Mouse (Mus musculus) limb, embryonic 14.5 days (tissue): Measurements from ENCODE around the gene Elf4. TPM values are rescaled to one million over a fixed set of nuclear protein-coding genes. Genes with fewer than 3 reads are reported as not detected.

Experiments used
- ATAC-seq: fragments of 200-750 bp; cut with Nextera tagmentation; 2 replicates; pipeline ENCODE4 v1.8.0; 2017; ENCODE audit warnings: low read depth, moderate number of reproducible peaks, moderate TSS enrichment; ENCODE audit not compliant: low FRiP score
- DNase-seq: peaks from one replicate; pipeline ENCODE4 v3.0.0-alpha.2; 2015; ENCODE audit warnings: low spot score
- H3K27ac ChIP-seq: fragments of 300-500 bp; sonication (generic); replicated peaks from 2 replicates; pipeline ENCODE4 v1.5.1; 2014; ENCODE audit warnings: low read depth, mild to moderate bottlenecking, low read length, moderate library complexity, mixed read lengths
- H3K27me3 ChIP-seq: fragments of 300-500 bp; sonication (generic); 2 replicates; pipeline ENCODE4 v1.6.1; 2014; ENCODE audit warnings: low read length, mixed read lengths; ENCODE audit not compliant: control insufficient read depth, insufficient read depth
- H3K36me3 ChIP-seq: fragments of 300-500 bp; sonication (generic); 2 replicates; pipeline ENCODE4 v1.6.1; 2014; ENCODE audit warnings: mild to moderate bottlenecking, low read length, moderate library complexity, mixed read lengths; ENCODE audit not compliant: control insufficient read depth, insufficient read depth
- H3K4me1 ChIP-seq: fragments of 300-500 bp; sonication (generic); 2 replicates; pipeline ENCODE4 v1.6.1; 2014; ENCODE audit warnings: antibody characterized with exemption, low read length, mixed read lengths; ENCODE audit not compliant: control insufficient read depth, insufficient read depth
- H3K4me2 ChIP-seq: fragments of 300-500 bp; sonication (generic); replicated peaks from 2 replicates; pipeline ENCODE4 v1.6.1; 2014; ENCODE audit warnings: low read depth, mild to moderate bottlenecking, low read length, moderate library complexity; ENCODE audit not compliant: severe bottlenecking
- H3K4me3 ChIP-seq: fragments of 300-500 bp; sonication (generic); replicated peaks from 2 replicates; pipeline ENCODE4 v1.5.1; 2014; ENCODE audit warnings: low read length
- H3K9ac ChIP-seq: fragments of 300-500 bp; sonication (generic); 2 replicates; pipeline ENCODE4 v1.6.1; 2014; ENCODE audit warnings: mild to moderate bottlenecking, low read depth, low read length, moderate library complexity; ENCODE audit not compliant: severe bottlenecking
- H3K9me3 ChIP-seq: fragments of 300-500 bp; sonication (generic); 2 replicates; pipeline ENCODE4 v1.6.1; 2016; ENCODE audit warnings: low read length; ENCODE audit not compliant: control insufficient read depth
- POLR2A ChIP-seq: fragments of 200-500 bp; IDR thresholded peaks from 2 replicates; pipeline ENCODE4 v1.8.0; 2012; ENCODE audit warnings: inconsistent platforms, mild to moderate bottlenecking, moderate library complexity, borderline replicate concordance; ENCODE audit not compliant: insufficient read depth, insufficient read length; ENCODE audit errors: extremely low read depth
- WGBS: fragments of 180-500 bp; shearing (Covaris S2); extraction: QIAGEN DNeasy Blood & Tissue Kit; methylation state at CpG from one replicate; pipeline ENCODE4 v1.1.7; 2014; 5-methylcytosine and 5-hydroxymethylcytosine counted together
- polyA plus RNA-seq, 2 experiments: library from polyadenylated mRNA; depleted of rRNA in 1 of 2; stranded (reverse) in 1 of 2; unstranded in 1 of 2; fragments of >200 nt; fragmentation: Nextera tagmentation in 1 of 2; extraction: Ambion mirVana in 1 of 2; gene quantifications; 2 replicates each; pipeline versions ENCODE4 v1.2.1 to v1.2.3; 2012 to 2014

Gene Elf4
- polyA plus RNA-seq, 2 experiments = 11.1 to 24.3 TPM

GRCm38 (mm10) chrX:48432599-48433526 is 30.1 kb downstream of the Elf4 start:
- no peak for TF ChIP-seq POLR2A
- WGBS = 60% methylated on average over 14 of the region's 15 CpGs
- no peaks in the 10 kb centered on the region for H3K4me1 ChIP-seq

GRCm38 (mm10) chrX:48429538-48429937 is 33.4 kb downstream of the Elf4 start:
- TF ChIP-seq POLR2A = no peak

More at GRCm38 (mm10) chrX:48432599-48433526, 30.1 kb downstream of the Elf4 start:
- DNase-seq = no peak
- Histone ChIP-seq H3K27ac (no peak overlapping the region), H3K4me2 (no peak overlapping the region), H3K4me3 (no peak overlapping the region), H3K36me3 (no peaks in the 10 kb centered on the region), H3K9me3 (no peaks in the 10 kb centered on the region), H3K27me3 (no peaks in the 10 kb centered on the region), H3K9ac (no peak overlapping the region)
- no peak for ATAC-seq

GRCm38 (mm10) chrX:48429100-48429499 is 33.8 kb downstream of the Elf4 start:
- Histone ChIP-seq H3K4me3 (no peak overlapping the region), H3K4me1 (no peaks in the 10 kb centered on the region), H3K36me3 (no peaks in the 10 kb centered on the region), H3K27me3 (no peaks in the 10 kb centered on the region), H3K27ac (no peak overlapping the region), H3K9ac (no peak overlapping the region), H3K4me2 (no peak overlapping the region), H3K9me3 (no peaks in the 10 kb centered on the region)
- no peak for ATAC-seq
- TF ChIP-seq POLR2A = no peak
- DNase-seq = no peak

More at GRCm38 (mm10) chrX:48429538-48429937, 33.4 kb downstream of the Elf4 start:
- no peaks in the 10 kb centered on the region for H3K9me3 ChIP-seq
- DNase-seq (no peak), ATAC-seq (no peak)
- no peaks in the 10 kb centered on the region for H3K36me3 ChIP-seq
- no peak overlapping the region for H3K9ac ChIP-seq
- H3K27me3 ChIP-seq = no peaks in the 10 kb centered on the region
- H3K4me1 ChIP-seq = no peaks in the 10 kb centered on the region
- H3K27ac ChIP-seq = no peak overlapping the region
- 39% methylated on average over 6 of the region's 6 CpGs for WGBS
- H3K4me2 ChIP-seq = no peak overlapping the region
- H3K4me3 ChIP-seq = no peak overlapping the region

- ATAC-seq (no peak), DNase-seq (no peak)
- TF ChIP-seq POLR2A = no peak
- H3K36me3 ChIP-seq = no peaks in the 10 kb centered on the region
- H3K4me1 ChIP-seq = no peaks in the 10 kb centered on the region
- no peak overlapping the region for H3K9ac ChIP-seq
- H3K27ac ChIP-seq = no peak overlapping the region
- no peak overlapping the region for H3K4me2 ChIP-seq
- no peak overlapping the region for H3K4me3 ChIP-seq
- no peaks in the 10 kb centered on the region for H3K27me3 ChIP-seq
- no peaks in the 10 kb centered on the region for H3K9me3 ChIP-seq
- 84% methylated on average over 8 of the region's 8 CpGs for WGBS
Observed at GRCm38 (mm10) chrX:48428642-48429041, 34.3 kb downstream of the Elf4 start.

GRCm38 (mm10) chrX:48428241-48428640 is 34.7 kb downstream of the Elf4 start:
- WGBS = 72% methylated on average over 6 of the region's 6 CpGs
- TF ChIP-seq POLR2A = no peak
- no peaks in the 10 kb centered on the region for H3K36me3 ChIP-seq
- no peaks in the 10 kb centered on the region for H3K9me3 ChIP-seq
- H3K27ac ChIP-seq = no peak overlapping the region
- no peak overlapping the region for H3K4me3 ChIP-seq
- H3K27me3 ChIP-seq = no peaks in the 10 kb centered on the region
- ATAC-seq (no peak), DNase-seq (no peak)
- no peak overlapping the region for H3K9ac ChIP-seq
- no peaks in the 10 kb centered on the region for H3K4me1 ChIP-seq
- H3K4me2 ChIP-seq = no peak overlapping the region

- no peak overlapping the region for H3K9ac ChIP-seq
- no peak for TF ChIP-seq POLR2A
- ATAC-seq (no peak), DNase-seq (no peak)
- no peak overlapping the region for H3K4me3 ChIP-seq
- H3K36me3 ChIP-seq = no peaks in the 10 kb centered on the region
- H3K4me1 ChIP-seq = no peaks in the 10 kb centered on the region
- WGBS = 62% methylated on average over 7 of the region's 7 CpGs
- H3K9me3 ChIP-seq = no peaks in the 10 kb centered on the region
- no peak overlapping the region for H3K27ac ChIP-seq
- no peak overlapping the region for H3K4me2 ChIP-seq
- no peaks in the 10 kb centered on the region for H3K27me3 ChIP-seq
Observed at GRCm38 (mm10) chrX:48425280-48425679, 37.7 kb downstream of the Elf4 start.
